Mouse (Mus musculus): Measurements from ENCODE around the gene Tuba1a. TPM values are rescaled to one million over a fixed set of nuclear protein-coding genes. Genes with fewer than 3 reads are reported as not detected.

Tuba1a gene
- polyA plus RNA-seq, 2 experiments: 44.7 to 69.0 TPM

DNA sequence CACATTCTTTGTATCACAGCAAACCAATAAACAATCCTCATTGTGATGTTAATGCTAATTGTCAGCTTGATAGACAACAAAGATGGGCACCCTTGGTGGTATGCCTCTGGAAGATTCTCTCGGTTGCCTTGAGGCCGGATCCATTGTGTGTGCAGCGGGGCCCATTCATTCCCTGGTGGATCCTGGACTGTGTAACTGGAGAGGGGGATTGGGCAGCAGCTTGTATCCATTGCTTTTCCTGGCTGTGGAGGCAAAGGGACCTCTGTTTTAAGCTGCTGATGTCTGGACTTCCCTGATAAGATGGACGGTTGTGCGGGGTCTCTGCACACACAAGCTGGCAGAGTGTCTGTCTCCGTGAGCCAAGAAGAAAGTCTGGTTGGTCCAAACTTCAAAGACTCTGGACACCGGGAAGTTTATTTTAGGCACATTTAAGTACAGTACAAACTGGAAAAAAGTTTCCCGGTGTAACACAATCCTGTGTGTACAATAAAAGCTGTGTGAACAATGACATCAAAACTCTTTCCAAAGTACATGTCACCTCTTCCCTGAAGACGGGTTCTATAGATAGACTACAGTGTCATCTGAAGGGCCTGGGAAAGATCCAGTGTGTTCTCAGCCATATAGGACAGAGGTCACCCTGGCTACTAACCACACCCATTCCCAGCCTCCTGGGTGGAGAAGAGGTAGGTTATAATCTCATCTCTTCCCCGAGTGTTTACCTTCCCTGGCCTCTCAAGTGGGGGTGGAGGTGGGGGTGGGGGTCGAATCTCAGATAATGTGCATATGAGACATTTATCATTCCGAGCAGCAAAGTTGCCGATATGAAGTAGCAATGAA lies 44.7 kb upstream of the Tuba1a start:
- no peak for DNase-seq (ENCODE audit: low read depth in 3 of 3, low spot score in 3 of 3)
- H3K4me2 ChIP-seq (ENCODE audit: low read depth): peak overlapping the region; percentile 32
- no peak overlapping the region for H3K27ac ChIP-seq
- TF ChIP-seq CTCF (IDR thresholded peaks at IDR 0.05; ENCODE audit: low read depth) (no peak), EP300 (IDR thresholded peaks at IDR 0.05; ENCODE audit: low read depth) (no peak)
- no peaks in the 10 kb centered on the region for H3K9me3 ChIP-seq (ENCODE audit: control insufficient read depth, low read length)
- WGBS (ENCODE audit: insufficient replicate concordance): 27% methylated on average over 13 of the region's 13 CpGs
- peak overlapping the region; percentile 12; the same call in 1 of the 2 replicates for H3K9ac ChIP-seq (replicated peaks)
- no peaks in the 10 kb centered on the region for H3K36me3 ChIP-seq (replicated peaks; ENCODE audit: control insufficient read depth, insufficient read depth, low read depth)
- peaks cover 11 to 31% of the 10 kb centered on the region in 2 experiments for H3K4me1 ChIP-seq (replicated peaks; ENCODE audit: control insufficient read depth in 2 of 2, insufficient read depth in 2 of 2, low read length in 1 of 2)
- H3K27me3 ChIP-seq (ENCODE audit: control insufficient read depth, insufficient read depth, low read length): no peaks in the 10 kb centered on the region
- no peak overlapping the region for H3K4me3 ChIP-seq (ENCODE audit: insufficient read depth in 1 of 2, low read depth in 2 of 2, low read length in 2 of 2)
- peak; percentile 54 for ATAC-seq (ENCODE audit: insufficient read depth)

DNA sequence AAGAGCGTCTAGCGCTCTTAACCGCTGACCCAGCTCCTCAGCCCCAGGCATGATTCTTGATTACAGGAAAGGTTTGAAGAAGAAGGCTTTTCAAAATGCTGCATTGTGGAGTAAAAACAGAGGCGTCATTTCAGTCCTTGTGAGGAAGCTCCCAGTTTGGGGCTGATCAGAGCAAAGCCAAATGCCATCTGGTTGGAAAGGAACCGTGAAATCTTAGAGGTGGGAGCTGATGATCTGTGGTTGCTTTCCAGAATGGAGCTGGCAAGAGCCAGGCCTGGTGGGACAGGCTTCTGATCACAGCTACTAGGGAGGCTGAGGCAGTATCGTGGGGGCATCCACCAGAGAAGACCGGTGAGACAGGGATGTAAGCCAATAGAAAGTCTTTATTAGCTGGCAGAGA lies 43.3 kb upstream of the Tuba1a start:
- no peak overlapping the region for H3K4me3 ChIP-seq (ENCODE audit: insufficient read depth in 1 of 2, low read depth in 2 of 2, low read length in 2 of 2)
- no peaks in the 10 kb centered on the region for H3K36me3 ChIP-seq (replicated peaks; ENCODE audit: control insufficient read depth, insufficient read depth, low read depth)
- H3K9me3 ChIP-seq (ENCODE audit: control insufficient read depth, low read length): no peaks in the 10 kb centered on the region
- no peak overlapping the region for H3K9ac ChIP-seq (replicated peaks)
- peaks cover 11 to 41% of the 10 kb centered on the region in 2 experiments for H3K4me1 ChIP-seq (replicated peaks; ENCODE audit: control insufficient read depth in 2 of 2, insufficient read depth in 2 of 2, low read length in 1 of 2)
- 81% methylated on average over 7 of the region's 7 CpGs for WGBS (ENCODE audit: insufficient replicate concordance)
- no peak for TF ChIP-seq EP300 (IDR thresholded peaks at IDR 0.05; ENCODE audit: low read depth)
- no peak for TF ChIP-seq CTCF (IDR thresholded peaks at IDR 0.05; ENCODE audit: low read depth)
- H3K4me2 ChIP-seq (ENCODE audit: low read depth): no peak overlapping the region
- H3K27ac ChIP-seq: no peak overlapping the region
- DNase-seq (ENCODE audit: low read depth in 3 of 3, low spot score in 3 of 3) (no peak), ATAC-seq (ENCODE audit: insufficient read depth) (no peak)
- H3K27me3 ChIP-seq (ENCODE audit: control insufficient read depth, insufficient read depth, low read length): no peaks in the 10 kb centered on the region

DNA sequence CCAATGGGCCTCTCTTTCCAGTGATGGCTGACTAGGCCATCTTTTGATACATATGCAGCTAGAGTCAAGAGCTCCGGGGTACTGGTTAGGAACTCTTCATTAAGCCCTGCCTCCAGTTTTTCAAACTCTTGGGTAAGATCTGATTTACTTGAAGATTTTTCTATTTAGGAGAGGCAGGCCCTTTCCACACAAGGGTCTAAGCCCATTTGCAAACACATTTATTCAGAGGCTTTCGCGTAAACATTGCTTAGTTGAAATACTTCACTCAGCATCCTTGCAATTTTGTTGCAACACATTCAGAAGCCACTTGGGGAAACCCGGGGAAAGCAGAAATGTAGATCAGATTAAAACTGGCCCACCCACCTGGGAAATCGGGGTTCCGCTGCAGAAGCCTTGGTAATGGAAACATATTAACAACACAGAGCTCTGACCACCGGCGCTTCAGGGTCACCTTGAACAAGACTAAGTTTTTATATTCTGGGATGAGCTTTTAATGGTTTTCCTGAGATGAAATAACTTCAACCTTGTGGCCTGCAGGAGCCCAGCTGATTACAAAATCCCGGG lies 41.5 kb upstream of the Tuba1a start:
- H3K4me1 ChIP-seq (replicated peaks; ENCODE audit: control insufficient read depth in 2 of 2, insufficient read depth in 2 of 2, low read length in 1 of 2): peaks cover 11 to 36% of the 10 kb centered on the region in 2 experiments
- DNase-seq (ENCODE audit: low read depth in 3 of 3, low spot score in 3 of 3) (no peak), ATAC-seq (ENCODE audit: insufficient read depth) (no peak)
- no peak overlapping the region for H3K27ac ChIP-seq
- no peak overlapping the region for H3K4me2 ChIP-seq (ENCODE audit: low read depth)
- no peak overlapping the region for H3K4me3 ChIP-seq (ENCODE audit: insufficient read depth in 1 of 2, low read depth in 2 of 2, low read length in 2 of 2)
- no peak overlapping the region for H3K9ac ChIP-seq (replicated peaks)
- no peaks in the 10 kb centered on the region for H3K9me3 ChIP-seq (ENCODE audit: control insufficient read depth, low read length)
- WGBS (ENCODE audit: insufficient replicate concordance): 76% methylated on average over 9 of the region's 9 CpGs
- TF ChIP-seq EP300 (IDR thresholded peaks at IDR 0.05; ENCODE audit: low read depth): no peak
- TF ChIP-seq CTCF (IDR thresholded peaks at IDR 0.05; ENCODE audit: low read depth): no peak
- no peaks in the 10 kb centered on the region for H3K27me3 ChIP-seq (ENCODE audit: control insufficient read depth, insufficient read depth, low read length)
- no peaks in the 10 kb centered on the region for H3K36me3 ChIP-seq (replicated peaks; ENCODE audit: control insufficient read depth, insufficient read depth, low read depth)

DNA sequence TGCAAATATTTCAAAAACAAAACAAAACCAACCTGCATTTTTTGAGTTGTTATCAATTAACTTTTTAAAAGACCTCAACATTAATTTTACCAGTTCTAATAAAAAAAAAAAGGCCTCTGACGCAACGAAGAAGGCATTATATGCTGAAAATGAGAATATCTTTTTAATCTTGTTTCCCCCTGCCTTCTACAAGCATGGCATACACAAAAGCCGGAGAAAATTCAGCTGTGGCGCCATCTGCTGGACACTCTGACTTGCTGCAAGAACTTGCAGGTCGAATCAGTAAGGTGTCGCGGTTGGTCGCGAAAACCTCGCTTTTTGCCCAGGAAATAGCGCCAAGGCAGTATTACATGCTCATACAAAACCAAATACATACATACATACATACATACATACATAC lies 40.4 kb upstream of the Tuba1a start:
- Histone ChIP-seq H3K27me3 (ENCODE audit: control insufficient read depth, insufficient read depth, low read length) (no peaks in the 10 kb centered on the region), H3K4me1 (replicated peaks; ENCODE audit: control insufficient read depth in 2 of 2, insufficient read depth in 2 of 2, low read length in 1 of 2) (peaks cover 11 to 31% of the 10 kb centered on the region in 2 experiments), H3K9ac (replicated peaks) (no peak overlapping the region), H3K4me3 (ENCODE audit: insufficient read depth in 1 of 2, low read depth in 2 of 2, low read length in 2 of 2) (peak overlapping the region in 1 of 2 experiments; percentile 47; a peak in 1 of 4 replicates), H3K27ac (no peak overlapping the region), H3K36me3 (replicated peaks; ENCODE audit: control insufficient read depth, insufficient read depth, low read depth) (no peaks in the 10 kb centered on the region), H3K4me2 (ENCODE audit: low read depth) (peak overlapping the region; percentile 71), H3K9me3 (ENCODE audit: control insufficient read depth, low read length) (no peaks in the 10 kb centered on the region)
- DNase-seq (ENCODE audit: low read depth in 3 of 3, low spot score in 3 of 3) (peak; percentile 86 to 87 (median 87)), ATAC-seq (ENCODE audit: insufficient read depth) (peak; percentile 38; the same call in 1 of the 2 replicates)
- WGBS (ENCODE audit: insufficient replicate concordance): under 1% methylated on average over 11 of the region's 11 CpGs
- TF ChIP-seq CTCF (IDR thresholded peaks at IDR 0.05; ENCODE audit: low read depth) (peak; percentile 97), EP300 (IDR thresholded peaks at IDR 0.05; ENCODE audit: low read depth) (no peak)
